Mouse (Mus musculus) macrophage (primary cell): ENCODE measurements at regions not wholly inside any gene's neighbourhood (a gene's known extent, or its start where the extent isn't known, plus 50 kb on each side); places are given as distances from the start of the nearest gene placed in this dataset.
"Not testable (repeated sequence)": the region's sequence is repeated elsewhere in the genome, so short reads cannot be mapped to it uniquely, and the experiment has no call there.

Source experiments
- H3K27ac ChIP-seq: fragments of 350-480 bp; formaldehyde crosslinking; 2 replicates; pipeline ENCODE4 v1.9.0; 2021
- H3K36me3 ChIP-seq: fragments of 350-480 bp; formaldehyde crosslinking; 2 replicates; pipeline ENCODE4 v1.9.0; 2021; ENCODE audit errors: inconsistent target
- H3K4me3 ChIP-seq: fragments of 350-480 bp; formaldehyde crosslinking; 2 replicates; pipeline ENCODE4 v1.9.0; 2021; ENCODE audit errors: inconsistent target
- H3K79me2 ChIP-seq: fragments of 350-480 bp; formaldehyde crosslinking; 2 replicates; pipeline ENCODE4 v1.9.0; 2021; ENCODE audit errors: inconsistent target
- WGBS: methylation state at CpG from one replicate; pipeline ENCODE4 v1.1.7; 2026; ENCODE audit warnings: inconsistent platforms; ENCODE audit not compliant: missing documents; 5-methylcytosine and 5-hydroxymethylcytosine counted together

DNA sequence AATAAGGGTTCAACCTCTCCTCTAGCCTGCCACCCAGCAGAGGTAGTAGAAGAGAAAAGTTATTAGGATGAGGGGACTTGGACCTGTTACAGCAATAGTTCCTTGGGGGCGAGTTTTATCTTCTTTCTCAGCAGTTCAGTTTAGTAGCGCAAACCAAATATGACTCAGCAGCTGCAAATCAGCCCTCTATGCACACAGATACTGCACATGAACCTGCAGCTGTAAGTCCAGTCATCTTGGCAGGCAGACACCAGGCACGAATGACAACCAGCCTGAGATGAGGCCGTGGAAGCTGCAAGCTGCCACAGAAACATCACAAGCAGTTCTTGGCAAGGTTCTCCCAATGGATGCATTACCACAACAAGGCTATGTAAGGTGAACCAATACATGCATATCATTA, 327.0 kb upstream of the Akr1e1 start:
- Histone ChIP-seq H3K4me3 (no peak overlapping the region), H3K79me2 (no peaks in the 10 kb centered on the region), H3K36me3 (no peaks in the 10 kb centered on the region), H3K27ac (no peak overlapping the region)
- 85% methylated on average over 4 of the region's 4 CpGs for WGBS

- Histone ChIP-seq H3K36me3 (no peaks in the 10 kb centered on the region), H3K79me2 (no peaks in the 10 kb centered on the region), H3K4me3 (no peak overlapping the region), H3K27ac (no peak overlapping the region)
Measured at GRCm38 (mm10) chr13:4939849-4940248, 330.9 kb upstream of the Akr1e1 start.

GRCm38 (mm10) chr13:4942490-4942889, 333.5 kb upstream of the Akr1e1 start:
- H3K79me2 ChIP-seq, H3K27ac ChIP-seq, H3K36me3 ChIP-seq: not testable (repeated sequence)
- H3K4me3 ChIP-seq, result peak overlapping the region; percentile 42; the same call in 1 of the 2 replicates
- WGBS, result 5% methylated on average over 4 of the region's 14 CpGs

DNA sequence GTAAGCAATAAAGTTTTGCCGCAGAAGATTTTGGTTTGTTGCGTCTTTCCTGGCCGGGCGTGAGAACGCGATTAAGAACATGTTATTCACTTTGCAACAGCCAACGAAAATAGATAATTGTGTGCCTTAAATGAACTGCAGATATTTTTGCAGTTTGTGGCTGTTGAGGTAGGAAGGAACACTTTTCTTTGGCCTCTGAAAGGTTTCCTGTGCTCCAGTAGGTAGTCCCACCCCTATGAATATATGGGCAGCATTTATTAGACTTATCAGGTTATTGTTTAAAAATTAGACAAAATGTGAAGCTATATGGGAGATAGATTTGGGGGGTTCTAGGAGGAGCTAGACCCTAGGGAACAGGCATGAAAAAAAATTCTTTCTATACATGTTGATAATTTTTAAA, 334.1 kb upstream of the Akr1e1 start:
- no peak overlapping the region for H3K27ac ChIP-seq
- H3K36me3 ChIP-seq, result no peaks in the 10 kb centered on the region
- H3K4me3 ChIP-seq, result peak overlapping the region; percentile 42
- no peaks in the 10 kb centered on the region for H3K79me2 ChIP-seq
- WGBS, result 3% methylated on average over 6 of the region's 7 CpGs

- 88% methylated on average over 3 of the region's 3 CpGs for WGBS
Measured at GRCm38 (mm10) chr13:4955384-4955783, 346.4 kb upstream of the Akr1e1 start.

GRCm38 (mm10) chr13:4964824-4965223, 355.9 kb upstream of the Akr1e1 start:
- Histone ChIP-seq H3K36me3 (no peaks in the 10 kb centered on the region), H3K4me3 (no peak overlapping the region), H3K27ac (no peak overlapping the region), H3K79me2 (no peaks in the 10 kb centered on the region)

More at GRCm38 (mm10) chr13:4955384-4955783, 346.4 kb upstream of the Akr1e1 start:
- Histone ChIP-seq H3K36me3 (no peaks in the 10 kb centered on the region), H3K27ac (no peak overlapping the region), H3K79me2 (no peaks in the 10 kb centered on the region), H3K4me3 (no peak overlapping the region)

GRCm38 (mm10) chr13:4970081-4970892, 361.3 kb upstream of the Akr1e1 start:
- 94% methylated on average over 2 of the region's 2 CpGs for WGBS
- H3K79me2 ChIP-seq, result no peaks in the 10 kb centered on the region
- H3K36me3 ChIP-seq, result no peaks in the 10 kb centered on the region
- no peak overlapping the region for H3K27ac ChIP-seq
- H3K4me3 ChIP-seq, result no peak overlapping the region

DNA sequence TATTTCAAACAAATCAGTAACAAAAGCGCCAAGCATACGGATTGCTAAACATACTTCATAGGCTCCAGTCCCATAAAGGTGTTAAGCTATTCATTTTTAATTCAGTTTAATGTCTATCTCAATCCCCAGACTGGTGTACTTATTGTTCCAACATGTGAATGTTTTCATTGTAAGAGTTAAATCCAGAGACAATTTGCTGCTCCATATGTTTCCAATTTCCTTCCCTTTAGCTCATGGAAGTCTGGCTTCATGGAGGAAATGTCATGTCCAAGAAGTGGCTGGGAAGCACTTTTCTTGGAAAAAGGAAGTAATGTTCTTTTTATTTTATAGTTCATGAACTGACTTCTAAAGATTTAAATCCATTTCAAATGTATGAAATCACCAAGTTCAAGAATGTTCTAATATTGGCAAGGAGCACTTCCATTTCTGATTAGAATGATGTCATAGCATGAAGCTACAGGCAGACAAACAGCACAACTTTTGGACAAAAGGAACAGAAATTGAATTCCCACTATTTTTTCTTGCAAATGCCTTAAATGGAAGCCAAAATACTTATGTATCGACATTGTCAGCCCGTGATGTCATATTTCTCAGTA, 362.6 kb upstream of the Akr1e1 start:
- WGBS, result 95% methylated on average over 4 of the region's 4 CpGs
- no peak overlapping the region for H3K27ac ChIP-seq
- H3K36me3 ChIP-seq, result no peaks in the 10 kb centered on the region
- H3K4me3 ChIP-seq, result no peak overlapping the region
- no peaks in the 10 kb centered on the region for H3K79me2 ChIP-seq

DNA sequence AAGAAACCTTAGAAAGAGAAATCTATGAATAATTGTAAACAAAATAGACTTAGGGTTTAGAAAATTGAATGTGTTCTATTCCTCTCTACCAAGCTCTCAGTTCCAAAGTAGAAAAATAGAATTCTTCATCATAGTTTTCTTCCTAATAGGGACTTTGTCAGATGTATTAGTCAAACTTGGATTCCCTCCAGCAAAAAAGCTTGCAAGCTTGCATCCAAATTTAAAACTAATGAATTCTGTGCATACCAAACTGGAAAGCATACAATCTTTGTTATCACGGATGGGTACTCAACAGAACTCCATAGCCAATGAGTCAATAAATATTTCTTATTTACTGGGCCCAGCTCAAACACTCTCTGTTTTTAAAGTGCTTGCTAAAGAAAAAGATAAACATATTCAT, 383.9 kb upstream of the Akr1e1 start:
- Histone ChIP-seq H3K79me2 (no peaks in the 10 kb centered on the region), H3K36me3 (no peaks in the 10 kb centered on the region), H3K4me3 (no peak overlapping the region), H3K27ac (no peak overlapping the region)
- 92% methylated on average over 1 of the region's 1 CpGs for WGBS

- Histone ChIP-seq H3K4me3 (no peak overlapping the region), H3K36me3 (no peaks in the 10 kb centered on the region), H3K79me2 (no peaks in the 10 kb centered on the region), H3K27ac (no peak overlapping the region)
- WGBS, result 100% methylated on average over 1 of the region's 1 CpGs
Measured at GRCm38 (mm10) chr13:5008296-5008695, 399.3 kb upstream of the Akr1e1 start.

DNA sequence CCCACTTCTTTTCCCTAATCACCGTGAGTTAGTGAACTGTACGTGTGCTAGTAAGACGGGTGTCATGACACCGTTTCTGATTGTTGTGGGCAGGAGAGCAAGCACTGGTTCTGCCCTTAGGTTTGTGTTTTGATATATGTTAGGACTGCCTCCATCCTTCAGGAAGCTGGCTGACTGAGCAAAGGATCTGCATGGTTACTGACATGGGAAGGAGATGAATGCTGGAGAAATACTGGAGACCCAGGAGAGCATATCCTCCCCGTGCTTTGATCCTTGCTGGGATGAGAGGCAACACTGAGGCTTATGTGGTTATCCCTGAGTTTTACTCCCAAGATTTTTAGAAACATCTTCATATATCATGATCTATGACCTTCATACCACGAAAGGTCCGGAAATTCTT, 413.5 kb upstream of the Akr1e1 start:
- H3K4me3 ChIP-seq, result no peak overlapping the region
- no peak overlapping the region for H3K27ac ChIP-seq
- H3K79me2 ChIP-seq, result no peaks in the 10 kb centered on the region
- WGBS, result 88% methylated on average over 5 of the region's 7 CpGs
- no peaks in the 10 kb centered on the region for H3K36me3 ChIP-seq

GRCm38 (mm10) chr13:5059859-5060258, 450.9 kb upstream of the Akr1e1 start:
- Histone ChIP-seq H3K36me3 (no peaks in the 10 kb centered on the region), H3K79me2 (no peaks in the 10 kb centered on the region), H3K27ac (no peak overlapping the region), H3K4me3 (no peak overlapping the region)
- 66% methylated on average over 2 of the region's 2 CpGs for WGBS

DNA sequence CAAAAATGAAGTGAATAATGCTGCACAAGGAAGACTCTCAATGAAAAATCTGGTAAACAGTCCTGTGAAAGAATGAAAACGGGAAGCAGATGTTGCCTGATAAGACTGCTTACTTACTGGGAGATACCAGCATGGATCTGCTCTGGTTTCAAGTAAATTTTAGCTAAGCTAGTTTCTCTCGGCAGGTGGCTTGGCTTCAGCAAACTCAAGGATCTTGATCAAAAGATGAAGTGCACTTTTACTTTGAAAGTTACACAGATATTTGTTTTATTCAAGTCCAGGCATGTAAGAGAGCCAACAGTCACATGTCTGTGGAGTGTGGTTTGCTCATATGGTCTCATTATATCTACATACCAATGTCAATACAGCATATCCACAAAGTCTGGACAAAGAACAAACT, 451.5 kb upstream of the Akr1e1 start:
- WGBS, result 7% methylated on average over 2 of the region's 2 CpGs
- Histone ChIP-seq H3K36me3 (no peaks in the 10 kb centered on the region), H3K27ac (no peak overlapping the region), H3K4me3 (no peak overlapping the region), H3K79me2 (no peaks in the 10 kb centered on the region)

GRCm38 (mm10) chr13:5107454-5107853, 498.5 kb upstream of the Akr1e1 start:
- Histone ChIP-seq H3K79me2 (no peaks in the 10 kb centered on the region), H3K36me3 (no peaks in the 10 kb centered on the region), H3K27ac (no peak overlapping the region), H3K4me3 (no peak overlapping the region)
- WGBS, result 97% methylated on average over 5 of the region's 5 CpGs

GRCm38 (mm10) chr13:5154911-5155310, 545.9 kb upstream of the Akr1e1 start:
- Histone ChIP-seq H3K36me3 (no peaks in the 10 kb centered on the region), H3K4me3 (no peak overlapping the region), H3K27ac (no peak overlapping the region), H3K79me2 (no peaks in the 10 kb centered on the region)
- 93% methylated on average over 3 of the region's 3 CpGs for WGBS
